ENCODE assay signal across 9 mouse cellular contexts in the genomic region with DNA sequence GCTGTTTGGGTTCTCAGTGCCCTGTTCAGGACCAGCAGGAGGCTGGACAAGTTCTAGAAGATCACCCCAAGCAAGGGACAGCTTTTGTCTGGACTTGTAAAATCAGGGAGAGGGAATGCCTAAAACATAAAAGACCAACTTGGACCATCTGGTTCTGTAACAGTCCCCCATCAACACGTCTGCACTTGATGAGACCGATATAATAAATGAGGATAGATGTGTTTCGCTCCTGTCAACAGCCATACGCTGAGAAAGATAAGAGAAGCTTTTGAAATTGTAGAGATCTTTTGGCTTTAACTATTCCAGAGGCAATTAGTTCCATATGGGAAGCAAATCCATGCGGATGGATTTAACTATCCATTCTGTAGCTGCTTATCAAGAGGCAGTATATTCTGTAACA.
"Had no signal": no experiment of that assay in that cellular context is flagged by ENCODE, and none has a peak within 500 bp of the region (broad histone marks: within the 10 kb centered on the region; RNA-seq: fewer than 3 reads in every experiment).

No protein-coding gene starts in this region.

- H3K4me2 ChIP-seq: liver, embryonic 15.5 days; midbrain, embryonic 13.5 days had no signal

- H3K4me1 ChIP-seq: liver, embryonic 15.5 days; midbrain, embryonic 13.5 days had no signal

- H3K9me3 ChIP-seq: liver, embryonic 15.5 days; midbrain, embryonic 13.5 days had no signal

- H3K27ac ChIP-seq: liver, embryonic 15.5 days; midbrain, embryonic 13.5 days had no signal

- H3K9ac ChIP-seq: liver, embryonic 15.5 days; midbrain, embryonic 13.5 days had no signal

- ATAC-seq: lung, postnatal 0 days; midbrain, embryonic 13.5 days had no signal

- H3K36me3 ChIP-seq: liver, embryonic 15.5 days; midbrain, embryonic 13.5 days had no signal

- DNase-seq: kidney, postnatal 14 days; lung, adult 2 months; lung, postnatal 36 days; right cerebral cortex, adult 18-20 months; right cerebral cortex, postnatal 25 days; thymus, postnatal 36 days had no signal

- H3K4me3 ChIP-seq: liver, embryonic 15.5 days; midbrain, embryonic 13.5 days had no signal

- H3K27me3 ChIP-seq: liver, embryonic 15.5 days; midbrain, embryonic 13.5 days had no signal
